Mouse (Mus musculus): ENCODE measurements around the gene Gm884.
"Not testable (repeated sequence)": the region's sequence is repeated elsewhere in the genome, so short reads cannot be mapped to it uniquely, and the experiment has no call there.

Gm884 gene

GRCm38 (mm10) chr11:103634806-103635205 is 13.9 kb upstream of the Gm884 start:
- no peak for DNase-seq (ENCODE audit: low read depth)

GRCm38 (mm10) chr11:103627453-103627852 is 6.5 kb upstream of the Gm884 start:
- DNase-seq (ENCODE audit: low read depth) = no peak

GRCm38 (mm10) chr11:103610772-103611171 is 10.2 kb downstream of the Gm884 start:
- DNase-seq (ENCODE audit: low read depth) = no peak

GRCm38 (mm10) chr11:103606611-103607010 is 14.3 kb downstream of the Gm884 start:
- no peak for DNase-seq (ENCODE audit: low read depth)

GRCm38 (mm10) chr11:103578339-103578738 is 42.6 kb downstream of the Gm884 start:
- no peak for DNase-seq (ENCODE audit: low read depth)

GRCm38 (mm10) chr11:103556021-103556420 is 64.9 kb downstream of the Gm884 start:
- DNase-seq (ENCODE audit: low read depth) = no peak

GRCm38 (mm10) chr11:103534973-103535372 is 86.0 kb downstream of the Gm884 start:
- not testable (repeated sequence) for DNase-seq (ENCODE audit: low read depth)

GRCm38 (mm10) chr11:103512111-103512510 is 108.8 kb downstream of the Gm884 start:
- no peak for DNase-seq (ENCODE audit: low read depth)

GRCm38 (mm10) chr11:103504497-103504896 is 116.4 kb downstream of the Gm884 start, which contains the start of gene Lrrc37a:
TSS of gene Lrrc37a (minus strand) at chr11:103504597.
- DNase-seq (ENCODE audit: low read depth) = no peak
